Mouse (Mus musculus): ENCODE measurements around the gene Lrrc8d. TPM values are rescaled to one million over a fixed set of nuclear protein-coding genes. Genes with fewer than 3 reads are reported as not detected.

Gene Lrrc8d
- polyA plus RNA-seq (2014; fragmentation: Illumina TruSeq; extraction: RNeasy Lipid Tissue Mini Kit (QIAGEN cat#74804); ENCODE audit: low replicate concordance) = 44.8 TPM

DNA sequence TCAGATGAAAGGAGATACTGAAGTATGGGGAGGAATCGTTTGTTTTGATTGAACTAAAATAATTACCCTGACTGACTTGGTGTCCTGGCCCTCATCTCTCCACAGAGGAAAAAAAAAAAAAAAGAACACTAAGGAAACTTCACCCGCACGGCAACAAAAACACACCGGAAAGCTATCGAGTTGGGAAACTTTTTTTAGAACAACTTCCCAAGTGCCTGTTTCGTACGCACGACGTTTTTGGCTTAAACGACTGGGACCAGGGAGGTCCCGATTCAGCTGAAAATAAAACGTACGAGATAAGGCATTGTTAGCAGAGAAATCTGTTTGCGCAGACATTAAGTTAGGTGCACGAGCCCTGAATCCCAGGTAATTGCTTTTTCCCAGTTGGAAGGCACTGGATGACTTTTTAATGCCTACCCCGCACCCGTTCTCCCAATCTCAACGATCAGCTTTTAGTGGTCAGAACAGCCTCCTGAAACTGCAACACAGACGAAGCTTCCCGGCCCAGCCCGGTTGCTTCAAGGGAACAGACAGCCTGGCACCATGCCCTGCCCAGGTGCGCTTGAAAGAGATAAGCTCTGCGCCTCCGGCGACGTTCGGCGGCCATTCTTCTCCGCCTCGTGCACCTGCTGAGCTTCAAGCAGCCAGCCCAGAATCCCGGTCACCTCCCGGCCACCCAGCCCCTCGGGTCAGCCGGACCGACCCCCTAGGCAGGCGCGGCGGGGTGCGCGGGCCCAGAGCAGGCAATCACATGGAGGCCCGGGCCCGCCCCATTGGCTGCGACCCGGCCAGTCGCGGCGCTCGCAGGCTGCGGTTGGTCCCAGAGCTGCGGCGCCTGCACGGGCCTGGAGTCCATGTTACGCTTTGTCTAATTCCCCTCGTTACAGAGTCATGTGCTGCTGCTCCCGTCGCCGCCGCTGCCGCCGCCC, at the start of gene Lrrc8d:
TSS of gene Lrrc8d (plus strand) at position 829 of the 929 bp plus-strand sequence.

DNA sequence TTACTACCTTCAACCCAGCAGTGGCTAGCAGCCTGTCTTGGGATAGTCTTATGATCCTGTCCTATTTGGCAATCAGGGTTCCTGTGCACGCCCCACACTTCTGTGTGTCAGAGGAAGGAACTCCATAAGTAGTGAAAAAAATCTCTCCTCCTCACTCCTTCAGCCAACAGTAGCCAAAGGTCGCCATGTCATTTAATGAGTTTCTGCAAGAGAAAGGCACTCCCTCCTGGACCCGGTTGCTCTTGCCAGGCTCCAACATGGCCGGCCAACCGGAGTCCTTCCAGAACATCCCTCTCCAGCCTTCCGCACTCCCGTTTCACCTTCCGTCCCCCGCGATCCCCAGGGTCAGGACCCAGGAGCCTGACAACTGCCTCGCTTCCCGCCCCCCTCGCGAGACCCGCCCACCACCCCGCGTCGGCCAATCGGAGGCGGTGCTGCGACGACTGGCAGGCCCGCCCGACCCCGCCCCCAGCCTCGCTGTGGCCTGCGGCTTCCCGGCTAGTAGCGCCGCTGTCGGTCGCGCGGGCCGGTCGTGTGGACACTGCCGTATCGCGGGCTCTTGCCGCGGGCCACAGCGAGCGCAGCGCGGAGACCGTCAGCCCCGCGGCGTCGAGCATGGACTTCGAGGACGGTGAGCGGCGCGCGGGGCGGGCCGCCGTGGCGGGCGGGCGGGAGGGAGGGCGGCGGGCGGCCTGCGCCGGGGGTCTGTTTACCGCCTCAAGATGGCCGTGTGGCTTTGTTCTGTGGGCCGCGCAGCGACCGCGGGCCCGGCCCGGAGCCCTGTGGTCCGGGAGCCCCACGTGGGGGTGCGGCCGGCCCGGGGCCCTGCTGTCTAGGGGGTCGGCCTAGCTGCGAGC, 176.5 kb downstream of the Lrrc8d start, which contains the start of gene Zfp326:
TSS of gene Zfp326 (plus strand) at position 498 of the 857 bp plus-strand sequence.

Other genes with a start within 250 kb of the Lrrc8d start
- 6.5 TPM for gene Lrrc8c, start 180.6 kb upstream of the Lrrc8d start, polyA plus RNA-seq (2014; fragmentation: Illumina TruSeq; extraction: RNeasy Lipid Tissue Mini Kit (QIAGEN cat#74804); ENCODE audit: low replicate concordance)
- 87.1 TPM for gene Zfp326, start 176.6 kb downstream of the Lrrc8d start, polyA plus RNA-seq (2014; fragmentation: Illumina TruSeq; extraction: RNeasy Lipid Tissue Mini Kit (QIAGEN cat#74804); ENCODE audit: low replicate concordance)

All from small intestine, adult 10 weeks (tissue).